Mouse (Mus musculus): ENCODE data around the gene Med24.
"Not testable (repeated sequence)": the region's sequence is repeated elsewhere in the genome, so short reads cannot be mapped to it uniquely, and the experiment has no call there.

Med24 gene

GRCm38 (mm10) chr11:98745932-98746853 is 17.0 kb upstream of the Med24 start:
- DNase-seq, result no peak

DNA sequence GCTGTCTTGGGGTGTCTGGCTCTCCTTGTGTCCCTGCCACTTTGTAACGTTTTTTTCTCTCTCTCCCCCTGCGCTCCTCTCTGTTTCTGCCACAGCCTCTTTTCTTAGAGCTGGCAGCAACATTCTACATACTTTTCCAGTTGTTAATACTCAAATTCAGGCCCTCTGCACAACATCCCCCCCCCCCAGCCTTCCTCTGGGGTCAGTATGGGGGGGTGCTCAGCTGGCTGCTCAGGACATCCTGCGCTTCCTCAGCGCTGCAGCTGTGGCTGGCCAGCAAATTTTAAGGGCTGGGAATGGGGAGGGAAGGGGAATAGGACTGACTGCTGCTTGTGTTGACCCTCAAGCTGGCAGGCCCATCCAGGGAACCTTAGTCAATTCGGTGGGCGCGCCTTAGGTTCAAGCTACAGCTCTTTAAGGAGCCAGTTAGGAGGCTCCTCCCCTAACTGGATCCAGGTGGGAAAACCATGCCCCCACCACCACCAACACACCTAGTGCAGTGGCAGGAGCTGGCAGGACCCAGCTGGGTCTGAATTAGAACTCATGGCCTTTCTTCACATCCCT is 15.3 kb upstream of the Med24 start:
- DNase-seq, result no peak

- DNase-seq, result peak; percentile 50
Measured at GRCm38 (mm10) chr11:98743655-98744345, 14.6 kb upstream of the Med24 start.

GRCm38 (mm10) chr11:98742397-98743291 is 13.4 kb upstream of the Med24 start:
- peak; percentile 45 for DNase-seq

DNA sequence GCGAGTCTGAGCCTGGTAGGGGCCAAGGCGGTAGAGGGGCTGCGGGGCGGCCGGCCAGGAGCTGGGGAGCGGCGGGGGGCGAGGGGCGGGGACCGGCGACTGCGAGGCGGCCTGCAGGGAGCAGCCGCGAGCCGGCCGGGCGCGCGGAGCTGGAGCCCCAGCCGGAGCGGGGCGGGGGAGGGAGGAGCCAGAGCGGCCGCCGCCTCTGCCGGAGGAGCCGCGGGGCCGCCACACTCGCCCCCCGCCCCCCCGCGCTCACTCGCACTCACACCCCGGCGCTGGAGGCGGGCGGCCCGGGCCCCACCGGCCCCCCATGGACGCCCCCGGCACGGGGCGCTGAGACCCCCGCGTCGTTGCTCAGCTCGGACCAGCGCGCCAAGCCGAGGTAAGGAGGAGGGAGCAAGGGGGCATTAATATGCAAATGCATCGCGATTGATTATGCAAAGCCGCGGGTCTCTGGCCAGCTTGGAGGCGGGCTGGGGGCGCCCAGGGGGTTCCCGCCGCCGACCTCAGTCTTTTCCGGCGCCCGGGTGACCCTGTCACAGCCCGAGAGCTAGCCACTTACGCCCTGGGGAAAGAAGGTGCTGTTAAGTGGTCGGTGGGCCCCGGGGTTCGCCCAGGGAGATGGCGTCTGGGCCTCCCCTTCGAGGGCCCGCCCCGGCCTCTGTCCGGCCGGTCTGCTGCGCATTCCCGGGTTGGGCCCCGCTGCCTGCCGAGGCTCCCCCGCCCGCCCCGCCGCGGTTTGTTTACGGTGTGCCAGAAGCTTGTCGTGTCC is 12.6 kb upstream of the Med24 start:
- DNase-seq, result peak; percentile 80

DNA sequence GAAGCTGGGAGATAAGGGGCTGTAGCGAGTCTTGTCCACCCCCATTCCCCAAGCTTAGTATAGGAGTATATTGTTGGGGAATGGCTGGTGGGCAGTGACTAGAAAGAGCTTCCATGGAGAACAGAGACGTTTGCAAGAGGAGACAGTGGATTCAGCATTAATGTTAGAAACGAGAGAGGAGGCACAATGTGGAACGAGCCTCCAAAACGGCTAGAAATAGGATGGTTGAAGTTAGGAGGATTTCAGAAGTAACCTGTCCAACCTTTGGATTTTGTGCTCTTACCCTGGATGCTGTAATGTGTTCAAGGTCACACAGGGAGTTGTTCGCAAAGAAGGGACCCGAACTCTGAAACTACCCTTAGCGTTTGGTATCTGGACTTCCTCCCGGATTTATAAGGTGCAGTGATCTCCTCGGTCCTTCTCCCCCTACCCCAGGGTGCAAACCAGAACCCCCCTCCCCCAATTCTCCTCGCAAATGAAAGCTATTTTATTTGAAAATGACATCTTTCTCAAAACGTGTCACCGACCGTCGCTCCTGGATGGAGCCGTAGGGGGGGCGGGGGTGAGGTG is 11.9 kb upstream of the Med24 start:
- no peak for DNase-seq

DNA sequence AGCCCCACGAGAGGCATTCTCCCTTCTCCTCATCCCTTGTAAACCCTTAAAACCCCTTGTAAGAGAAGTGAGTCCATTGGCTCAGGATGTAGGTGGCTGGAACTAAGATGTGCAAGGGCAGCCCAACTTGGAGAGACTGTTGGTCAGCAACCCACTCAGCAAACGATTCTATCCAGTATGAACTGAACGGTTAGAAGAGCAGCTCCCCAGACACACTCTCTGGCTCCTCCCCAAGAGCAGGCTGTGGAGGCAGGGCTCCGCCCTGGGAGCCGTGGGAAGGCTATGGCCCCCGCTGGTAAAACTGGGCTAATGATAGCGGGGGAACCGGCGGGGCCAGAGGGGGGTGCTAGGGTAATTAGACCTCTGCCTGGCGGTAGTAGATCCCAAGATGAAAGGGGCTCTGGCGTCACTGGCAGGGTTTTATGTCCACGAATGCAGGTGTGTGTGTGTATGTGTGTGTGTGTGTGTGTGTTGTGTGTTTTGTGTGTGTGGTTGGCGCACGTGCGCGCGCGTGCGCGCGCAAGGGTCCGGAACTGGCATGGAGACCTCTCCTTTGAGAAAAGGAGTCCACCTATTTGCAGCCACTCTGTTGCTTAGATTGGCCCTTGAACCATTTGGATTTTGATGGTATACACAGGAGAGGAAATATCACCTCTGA is 11.3 kb upstream of the Med24 start, which contains the start of gene Thra:
Gene Thra (plus strand): TSS at position 246 of the 658 bp plus-strand sequence.
- DNase-seq, result peak; percentile 65

- no peak for DNase-seq
Measured at GRCm38 (mm10) chr11:98740026-98740392, 10.8 kb upstream of the Med24 start.

DNA sequence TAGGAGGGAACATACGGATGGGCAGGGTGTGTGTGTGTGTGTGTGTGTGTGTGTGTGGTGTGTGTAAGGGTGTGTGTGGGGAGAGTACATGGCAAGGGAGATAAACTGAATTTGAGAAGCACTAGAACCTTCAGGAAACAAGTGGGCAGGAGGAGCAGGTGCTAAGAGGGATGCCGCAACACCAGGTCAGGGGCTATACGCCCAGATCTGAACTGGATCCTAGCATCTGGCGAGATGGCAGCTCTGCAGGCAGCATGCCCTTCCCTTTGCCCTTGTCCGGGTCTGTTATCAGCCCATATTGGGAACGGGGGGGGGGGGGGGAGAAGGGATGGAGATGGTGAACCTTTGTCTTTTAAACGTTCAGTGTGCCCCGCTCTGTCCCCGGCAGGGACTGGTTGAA is 9.7 kb upstream of the Med24 start:
- no peak for DNase-seq

DNA sequence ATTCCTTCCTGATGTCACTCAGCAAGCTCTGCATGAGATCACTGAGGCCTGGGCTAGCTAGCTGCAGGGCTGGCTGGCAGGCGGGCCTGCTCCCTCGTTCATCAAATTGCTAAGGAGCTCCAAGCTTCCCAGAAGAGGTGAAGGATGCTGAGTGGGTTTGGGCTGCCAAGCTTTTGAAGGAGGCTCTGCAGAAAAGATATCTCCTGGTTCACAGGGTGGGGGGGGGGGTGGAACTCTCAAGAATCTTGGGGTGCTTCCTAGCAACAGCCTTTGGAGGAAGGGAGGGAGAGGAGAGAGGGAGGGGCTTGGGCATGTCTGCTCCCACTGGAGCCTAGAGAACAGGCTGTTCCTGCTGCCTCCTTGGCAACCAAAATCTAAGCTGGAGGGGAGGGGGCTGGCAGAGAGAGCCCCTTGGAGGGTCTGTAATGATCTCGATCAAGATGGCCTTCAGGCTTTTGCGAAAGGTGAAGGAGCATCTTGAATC is 9.2 kb upstream of the Med24 start:
- DNase-seq, result peak; percentile 53

GRCm38 (mm10) chr11:98737220-98737619 is 8.0 kb upstream of the Med24 start:
- DNase-seq, result not testable (repeated sequence)

DNA sequence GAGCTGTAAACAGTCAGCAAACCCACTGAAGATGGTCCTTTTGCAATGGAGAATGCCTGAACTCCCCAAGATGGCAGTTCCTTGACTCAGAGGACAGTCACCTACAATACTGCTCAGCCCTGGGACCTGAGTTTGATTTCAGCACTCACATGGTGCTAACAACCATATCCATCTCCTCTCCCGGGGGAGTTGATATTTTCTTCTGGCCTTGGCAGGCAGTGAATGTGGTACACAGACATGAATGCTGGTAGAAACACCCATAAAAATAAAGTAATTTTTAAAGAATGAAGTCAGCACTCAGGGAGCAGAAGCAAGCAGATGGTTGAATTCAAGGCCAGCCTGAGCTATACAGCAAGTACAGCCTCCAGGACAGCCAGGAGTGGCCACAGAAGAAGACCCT is 6.9 kb upstream of the Med24 start:
- DNase-seq, result no peak

- no peak for DNase-seq
Measured at GRCm38 (mm10) chr11:98735111-98735510, 5.9 kb upstream of the Med24 start.

DNA sequence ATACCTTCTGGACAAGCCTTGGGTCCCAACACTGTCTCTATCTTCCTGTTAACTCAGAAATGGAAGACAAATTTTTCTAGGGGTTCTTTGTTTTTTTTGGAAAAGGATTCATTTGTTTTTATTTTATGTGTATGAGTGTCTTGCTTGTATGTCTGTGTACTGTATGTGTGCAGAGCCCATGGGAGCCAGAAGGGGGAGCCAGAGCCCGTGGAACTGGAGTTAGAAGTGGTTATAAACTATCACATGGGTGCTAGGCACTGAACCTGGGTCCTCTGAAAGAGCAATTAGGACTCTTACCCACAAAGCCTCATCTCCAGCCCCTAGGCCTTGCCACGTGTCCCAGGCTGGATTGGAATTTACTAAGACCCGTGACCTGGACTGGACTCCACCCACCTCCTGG is 4.8 kb upstream of the Med24 start:
- no peak for DNase-seq

DNA sequence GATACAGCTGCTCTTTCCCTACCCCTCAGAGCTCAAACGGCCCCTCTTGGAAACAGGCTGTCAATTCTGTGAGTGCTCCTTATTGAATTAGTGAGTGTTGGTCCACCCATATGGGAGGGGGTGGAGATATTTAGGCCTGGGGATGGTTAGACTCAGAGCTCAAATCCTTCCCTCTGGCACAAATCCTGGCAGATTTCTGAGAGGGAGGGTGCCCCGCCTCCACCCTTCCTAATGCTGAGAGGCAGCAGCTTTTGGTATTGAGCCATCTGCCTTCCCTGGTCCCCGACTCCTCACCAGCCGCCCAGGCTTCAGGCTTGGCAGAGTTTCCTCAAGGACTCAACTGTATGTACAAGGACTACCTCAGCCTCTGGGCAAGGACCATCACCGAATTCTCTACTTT is 1.9 kb upstream of the Med24 start:
- peak; percentile 65 for DNase-seq

DNA sequence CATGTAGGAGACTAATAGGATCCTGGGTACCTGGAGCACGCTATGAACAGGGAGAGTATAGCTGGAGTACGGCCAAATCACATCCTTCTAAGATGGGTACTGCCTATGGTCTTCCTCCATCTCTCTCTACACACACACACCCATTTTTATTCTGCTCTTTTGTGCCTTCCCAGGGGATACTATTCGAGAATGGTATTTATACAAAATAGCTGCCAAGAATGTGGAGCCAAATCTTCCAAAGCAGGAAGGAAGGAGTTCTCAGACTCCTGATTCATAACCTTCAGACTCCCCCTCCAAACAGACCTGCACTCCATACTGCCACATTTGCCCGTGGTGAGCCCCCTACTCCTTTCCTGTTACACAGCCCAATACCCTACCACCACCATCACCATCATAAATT is 1.5 kb upstream of the Med24 start:
- DNase-seq, result no peak

- no peak for DNase-seq
Measured at GRCm38 (mm10) chr11:98725926-98726506, 3.2 kb downstream of the Med24 start.

- DNase-seq, result no peak
Measured at GRCm38 (mm10) chr11:98723098-98723497, 6.1 kb downstream of the Med24 start.

DNA sequence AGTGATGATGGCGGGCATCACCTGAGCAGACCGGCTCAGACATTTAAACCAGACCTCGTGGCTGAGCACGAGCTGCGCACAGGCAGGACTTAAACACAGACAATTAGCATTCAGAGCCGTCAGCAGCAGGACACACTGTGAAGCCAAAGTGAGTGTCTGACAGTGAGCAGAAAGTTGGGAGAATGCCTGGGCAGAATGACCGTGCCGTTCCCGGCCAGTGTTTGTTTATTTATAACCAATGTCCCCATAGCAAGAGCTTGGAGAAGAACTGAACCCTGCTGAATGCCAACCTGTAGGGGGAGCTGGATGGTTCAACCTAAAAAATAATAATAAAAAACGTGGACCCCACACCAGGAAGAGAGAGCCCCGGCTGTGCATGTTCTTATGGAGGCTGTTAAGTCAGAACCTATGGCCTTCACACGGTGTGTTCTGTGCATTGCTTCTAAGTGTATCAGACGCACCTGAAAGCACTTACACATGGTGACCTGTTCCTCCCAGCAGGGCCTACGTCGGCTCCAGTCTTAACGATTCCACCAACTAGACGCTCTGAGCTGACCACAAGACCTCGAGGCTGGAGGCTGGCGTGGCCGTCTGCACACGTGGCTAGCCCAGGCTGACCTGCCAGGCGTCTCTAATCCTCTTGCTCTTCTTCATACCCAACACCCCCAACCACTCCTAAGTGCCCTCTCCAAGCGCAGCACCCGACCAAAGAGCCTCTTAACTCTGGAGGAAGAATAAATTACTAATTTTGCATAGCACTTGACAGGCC is 7.6 kb downstream of the Med24 start:
- DNase-seq, result no peak

DNA sequence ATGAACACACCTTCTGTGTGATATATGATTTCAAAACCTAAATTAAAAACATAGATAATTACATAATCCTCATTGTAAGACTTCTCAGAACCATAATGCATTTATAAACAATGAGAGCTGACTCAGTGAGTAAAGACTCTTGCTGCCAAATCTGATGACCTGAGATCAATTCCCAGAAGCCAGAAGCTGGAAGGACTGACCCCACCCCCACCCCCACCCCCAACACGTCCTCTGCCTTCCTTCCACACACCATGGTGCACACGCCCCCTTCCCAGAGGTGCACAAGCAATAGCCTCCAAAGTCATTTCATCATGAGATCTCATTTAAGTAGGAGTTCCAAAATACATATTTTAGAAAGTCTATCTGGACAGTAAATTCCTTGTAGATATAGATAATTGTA is 8.5 kb downstream of the Med24 start:
- no peak for DNase-seq

Data from right cerebral cortex, postnatal 14 days (tissue).